Mouse (Mus musculus) embryonic facial prominence, embryonic 14.5 days (tissue): ENCODE data around the gene Spats2l. TPM values are rescaled to one million over a fixed set of nuclear protein-coding genes. Genes with fewer than 3 reads are reported as not detected.

ENCODE experiments used
- ATAC-seq: fragments of 200-750 bp; cut with Nextera tagmentation; 2 replicates; pipeline ENCODE4 v1.8.0; 2017; ENCODE audit warnings: low read depth, moderate number of reproducible peaks, moderate TSS enrichment
- DNase-seq: peaks from one replicate; pipeline ENCODE4 v3.0.0-alpha.2; 2015; ENCODE audit warnings: low spot score
- H3K27ac ChIP-seq: fragments of 300-500 bp; sonication (generic); replicated peaks from 2 replicates; pipeline ENCODE4 v1.5.1; 2014; ENCODE audit warnings: low read depth, mild to moderate bottlenecking, low read length, moderate library complexity
- H3K27me3 ChIP-seq: fragments of 300-500 bp; sonication (generic); replicated peaks from 2 replicates; pipeline ENCODE4 v1.6.1; 2014; ENCODE audit warnings: low read length; ENCODE audit not compliant: control insufficient read depth, insufficient read depth
- H3K36me3 ChIP-seq: fragments of 300-500 bp; sonication (generic); 2 replicates; pipeline ENCODE4 v1.6.1; 2014; ENCODE audit warnings: low read length, mixed read lengths; ENCODE audit not compliant: control insufficient read depth, insufficient read depth
- H3K4me1 ChIP-seq: fragments of 300-500 bp; sonication (generic); 2 replicates; pipeline ENCODE4 v1.6.1; 2014; ENCODE audit warnings: antibody characterized with exemption, low read length; ENCODE audit not compliant: control insufficient read depth, insufficient read depth
- H3K4me2 ChIP-seq: fragments of 300-500 bp; sonication (generic); 2 replicates; pipeline ENCODE4 v1.6.1; 2014; ENCODE audit warnings: low read depth, mild to moderate bottlenecking, low read length, moderate library complexity, mixed read lengths
- H3K4me3 ChIP-seq: fragments of 300-500 bp; sonication (generic); 2 replicates; pipeline ENCODE4 v1.5.1; 2014; ENCODE audit warnings: low read depth, mild to moderate bottlenecking, low read length
- H3K9ac ChIP-seq: fragments of 300-500 bp; sonication (generic); 2 replicates; pipeline ENCODE4 v1.6.1; 2014; ENCODE audit warnings: low read depth, mild to moderate bottlenecking, low read length, moderate library complexity, mixed read lengths
- H3K9me3 ChIP-seq: fragments of 300-500 bp; sonication (generic); 2 replicates; pipeline ENCODE4 v1.6.1; 2016; ENCODE audit warnings: low read length; ENCODE audit not compliant: control insufficient read depth
- WGBS: fragments of 180-500 bp; shearing (Covaris S2); extraction: QIAGEN DNeasy Blood & Tissue Kit; methylation state at CpG from one replicate; pipeline ENCODE4 v1.1.7; 2014; 5-methylcytosine and 5-hydroxymethylcytosine counted together
- polyA plus RNA-seq: library from polyadenylated mRNA; unstranded; fragments of >200 nt; fragmentation: Nextera tagmentation; extraction: Ambion mirVana; gene quantifications from 2 replicates; pipeline ENCODE4 v1.2.1, GENCODE M21; 2014

Spats2l gene
- polyA plus RNA-seq, 1 experiment from 2014 or later: 160 TPM

DNA sequence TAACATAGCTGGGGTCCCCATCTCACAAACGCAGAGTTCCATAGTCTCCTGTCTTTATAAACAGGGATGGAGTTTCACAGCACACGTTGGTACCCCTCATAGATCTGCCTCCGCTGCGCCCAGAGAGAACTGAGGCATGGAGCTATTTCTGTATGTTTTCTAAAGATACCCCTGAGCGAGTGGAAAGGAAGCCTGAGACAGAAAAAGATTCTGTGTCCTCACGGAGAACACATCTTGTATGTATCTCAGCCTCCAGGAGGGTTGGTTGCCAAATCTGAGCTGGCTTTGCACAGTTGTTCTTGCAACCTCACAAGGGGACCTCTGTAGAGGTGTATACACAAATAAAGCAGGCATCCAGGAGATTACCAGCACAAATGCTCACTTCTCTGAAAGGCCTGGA is 105.0 kb downstream of the Spats2l start:
- Histone ChIP-seq H3K4me3 (no peak overlapping the region), H3K4me2 (no peak overlapping the region), H3K4me1 (no peaks in the 10 kb centered on the region), H3K36me3 (peaks cover 37% of the 10 kb centered on the region), H3K9ac (no peak overlapping the region), H3K27ac (no peak overlapping the region), H3K27me3 (no peaks in the 10 kb centered on the region), H3K9me3 (no peaks in the 10 kb centered on the region)
- DNase-seq: peak; percentile 27
- WGBS: 81% methylated on average over 6 of the region's 6 CpGs
- ATAC-seq: no peak

DNA sequence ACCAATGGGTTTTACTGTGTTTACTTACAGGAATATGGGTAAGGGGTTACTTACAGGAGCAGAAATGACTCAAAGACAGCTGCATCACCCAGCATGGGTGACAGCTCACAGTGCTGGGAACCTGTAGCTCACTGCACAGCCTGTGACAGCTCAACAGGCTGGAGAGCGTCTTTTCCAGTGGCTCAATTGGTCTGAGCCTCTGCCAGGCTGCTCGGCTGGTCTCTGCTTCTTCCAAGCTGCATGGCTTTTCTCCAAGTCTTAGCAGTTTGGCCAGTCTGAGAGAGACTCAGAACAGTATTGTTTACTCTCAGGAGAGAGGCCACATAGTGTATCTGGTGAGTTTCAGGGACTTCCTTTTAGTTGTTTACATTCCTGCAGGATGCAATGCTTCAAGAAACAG is 110.9 kb downstream of the Spats2l start:
- ATAC-seq: peak; percentile 53; the same call in 1 of the 2 replicates

DNA sequence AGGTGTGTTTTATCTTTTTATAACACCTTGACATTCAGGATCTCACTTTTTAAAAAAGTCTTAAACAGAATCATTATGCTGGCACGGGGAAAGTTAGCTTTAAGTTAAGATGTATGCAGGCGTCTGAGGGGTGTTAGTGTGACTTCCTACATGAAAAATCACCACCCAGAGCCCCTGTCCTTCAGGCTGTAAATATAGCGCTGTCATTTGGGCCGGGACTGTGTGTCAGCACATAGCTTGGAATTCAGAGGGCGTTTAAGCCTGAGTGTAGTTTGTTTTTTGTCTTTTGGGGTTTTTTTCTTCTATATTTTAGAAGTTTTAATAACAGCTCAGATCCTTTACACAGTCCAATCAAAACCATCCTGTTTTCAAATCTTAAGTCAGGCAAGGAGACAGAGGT is 115.8 kb downstream of the Spats2l start:
- no peak overlapping the region for H3K27ac ChIP-seq

More for the DNA sequence above, 110.9 kb downstream of the Spats2l start:
- DNase-seq: peak; percentile 39
- Histone ChIP-seq H3K4me1 (no peaks in the 10 kb centered on the region), H3K9me3 (no peaks in the 10 kb centered on the region), H3K27ac (no peak overlapping the region), H3K27me3 (no peaks in the 10 kb centered on the region), H3K36me3 (peaks cover 74% of the 10 kb centered on the region), H3K4me2 (no peak overlapping the region), H3K9ac (no peak overlapping the region), H3K4me3 (no peak overlapping the region)
- WGBS: 52% methylated on average over 2 of the region's 2 CpGs

DNA sequence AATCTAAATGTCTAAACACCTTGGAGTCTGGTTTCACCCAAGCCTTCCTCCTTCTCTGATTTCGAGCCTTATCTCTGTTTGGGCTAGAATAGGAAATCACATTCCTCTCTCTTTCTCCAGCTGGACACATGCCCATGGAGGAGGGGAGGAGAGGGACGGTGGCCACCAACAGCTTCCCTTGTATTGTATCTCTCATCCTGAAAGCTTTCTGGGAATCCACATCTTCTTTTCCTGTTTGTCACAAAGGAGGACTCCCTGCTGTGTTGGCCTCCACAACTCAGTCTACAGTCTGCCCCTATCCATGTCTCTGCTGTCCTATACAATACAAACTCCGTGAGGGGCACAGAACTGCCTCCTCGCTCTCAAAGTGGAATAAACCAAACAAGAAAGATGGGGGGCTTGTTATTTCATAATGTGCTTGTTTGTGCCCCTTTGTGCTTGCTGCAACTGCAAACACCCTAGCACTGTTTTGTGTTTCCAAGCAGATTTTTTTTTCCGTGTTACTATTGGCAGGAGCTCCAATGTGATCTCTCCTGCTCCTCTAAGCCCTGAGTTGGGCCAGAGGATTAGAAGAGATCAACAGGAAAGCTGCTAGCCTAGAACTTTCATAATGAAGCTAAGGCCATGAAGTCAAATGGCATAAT is 116.4 kb downstream of the Spats2l start:
- H3K27me3 ChIP-seq: no peaks in the 10 kb centered on the region
- DNase-seq (peak; percentile 28), ATAC-seq (peak; percentile 65; the same call in 1 of the 2 replicates)
- H3K4me3 ChIP-seq: no peak overlapping the region
- no peak overlapping the region for H3K9ac ChIP-seq
- H3K4me1 ChIP-seq: no peaks in the 10 kb centered on the region
- H3K27ac ChIP-seq: no peak overlapping the region
- H3K36me3 ChIP-seq: peaks cover 62% of the 10 kb centered on the region
- WGBS: 44% methylated on average over 5 of the region's 5 CpGs
- no peak overlapping the region for H3K4me2 ChIP-seq
- 0 out of 2 replicates have a peak, but pooled peaks cover 4% of the 10 kb centered on the region for H3K9me3 ChIP-seq

More for the DNA sequence above, 115.8 kb downstream of the Spats2l start:
- Histone ChIP-seq H3K36me3 (peaks cover 67% of the 10 kb centered on the region), H3K9ac (no peak overlapping the region), H3K4me2 (no peak overlapping the region), H3K4me1 (no peaks in the 10 kb centered on the region), H3K9me3 (0 out of 2 replicates have a peak, but pooled peaks cover 4% of the 10 kb centered on the region), H3K4me3 (no peak overlapping the region), H3K27me3 (no peaks in the 10 kb centered on the region)
- WGBS: 42% methylated on average over 5 of the region's 5 CpGs
- no peak for ATAC-seq
- DNase-seq: no peak

DNA sequence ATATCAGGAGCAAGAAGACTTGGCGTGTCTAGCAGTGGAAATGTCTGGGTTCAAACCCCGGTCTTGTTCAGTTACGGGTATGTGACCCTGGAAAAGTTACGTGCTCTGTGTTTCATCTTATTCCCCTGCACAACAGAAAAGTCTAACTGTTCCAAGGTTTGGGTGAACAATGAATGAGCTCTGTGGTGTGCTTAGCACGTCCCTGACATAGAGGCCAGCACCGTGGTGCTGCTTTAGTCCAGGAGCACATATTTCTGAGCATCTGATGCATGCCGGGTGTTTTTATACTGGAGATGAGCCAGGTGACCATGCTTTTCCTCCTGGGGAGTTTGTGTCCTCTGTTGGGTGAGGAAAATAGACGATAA is 116.9 kb downstream of the Spats2l start:
- Histone ChIP-seq H3K4me3 (no peak overlapping the region), H3K4me1 (no peaks in the 10 kb centered on the region), H3K4me2 (no peak overlapping the region), H3K27me3 (no peaks in the 10 kb centered on the region), H3K36me3 (peaks cover 57% of the 10 kb centered on the region), H3K9ac (no peak overlapping the region), H3K27ac (no peak overlapping the region), H3K9me3 (0 out of 2 replicates have a peak, but pooled peaks cover 4% of the 10 kb centered on the region)
- DNase-seq: peak; percentile 11
- WGBS: 82% methylated on average over 8 of the region's 8 CpGs
- ATAC-seq: no peak

DNA sequence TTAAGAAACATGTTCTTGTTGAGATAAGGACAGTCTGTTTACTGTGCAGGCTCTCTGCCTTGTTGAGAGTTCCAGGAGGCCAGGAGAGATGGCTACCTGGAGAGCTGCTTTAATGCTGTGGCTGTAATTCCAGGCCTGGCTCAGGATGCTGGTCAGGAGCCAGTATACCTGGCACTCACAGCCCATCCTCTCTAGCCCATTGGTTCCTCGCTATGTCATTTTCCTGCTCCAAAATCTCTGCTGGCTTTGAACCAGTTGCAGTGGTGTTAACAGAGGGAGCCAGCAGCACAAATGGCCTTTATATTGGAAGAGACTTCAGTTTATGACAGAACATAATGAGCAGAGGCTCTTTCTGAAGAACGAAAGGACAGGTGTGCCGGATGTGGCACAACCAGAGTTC is 127.5 kb downstream of the Spats2l start:
- Histone ChIP-seq H3K4me2 (no peak overlapping the region), H3K4me1 (peaks cover 14% of the 10 kb centered on the region; the same call in 1 of the 2 replicates), H3K27me3 (no peaks in the 10 kb centered on the region), H3K27ac (no peak overlapping the region), H3K9ac (no peak overlapping the region), H3K36me3 (peaks cover 50% of the 10 kb centered on the region), H3K9me3 (no peaks in the 10 kb centered on the region), H3K4me3 (no peak overlapping the region)
- 90% methylated on average over 3 of the region's 3 CpGs for WGBS
- DNase-seq: no peak
- ATAC-seq: no peak

DNA sequence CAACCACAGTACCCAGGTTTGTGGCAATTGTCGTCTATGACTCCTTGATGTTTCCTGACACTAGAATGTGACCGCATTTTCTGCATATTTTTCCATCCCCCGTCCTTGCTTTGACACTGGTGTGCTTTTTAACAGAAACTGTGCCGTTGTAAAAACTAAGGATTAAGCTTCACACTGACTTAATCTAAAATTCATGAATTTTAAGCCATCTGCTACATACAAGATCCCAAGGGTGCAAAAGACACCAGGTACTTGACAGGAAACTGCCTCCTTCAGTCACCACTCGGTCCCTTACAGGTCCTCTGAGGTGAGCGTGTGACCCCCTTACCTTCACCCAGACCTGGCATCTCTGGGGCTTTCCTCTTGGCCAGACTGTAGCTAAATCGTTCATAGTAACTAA is 129.8 kb downstream of the Spats2l start:
- Histone ChIP-seq H3K36me3 (peaks cover 69% of the 10 kb centered on the region), H3K4me2 (no peak overlapping the region), H3K27ac (no peak overlapping the region), H3K4me3 (no peak overlapping the region), H3K9ac (no peak overlapping the region), H3K9me3 (no peaks in the 10 kb centered on the region), H3K27me3 (no peaks in the 10 kb centered on the region), H3K4me1 (peaks cover 18% of the 10 kb centered on the region; the same call in 1 of the 2 replicates)
- no peak for ATAC-seq
- 80% methylated on average over 7 of the region's 7 CpGs for WGBS
- DNase-seq: no peak

DNA sequence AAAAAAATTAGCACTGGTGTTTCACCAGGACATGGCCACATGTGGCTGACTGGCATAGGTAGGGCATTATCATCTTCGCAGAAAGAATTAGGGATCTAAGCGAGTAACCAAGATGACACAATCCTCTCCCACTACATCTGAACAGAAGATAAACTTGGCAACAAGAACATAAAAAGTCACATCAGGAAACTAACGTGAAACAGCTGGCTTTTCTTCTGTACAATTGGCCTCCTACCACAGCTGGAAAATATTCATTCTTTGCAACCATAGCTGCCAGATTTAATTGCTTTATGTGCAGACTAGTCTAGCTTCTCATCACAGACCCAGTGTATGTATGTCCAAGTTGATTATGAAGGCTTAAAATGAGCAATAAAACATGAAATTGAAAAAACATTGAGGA is 131.9 kb downstream of the Spats2l start:
- peak overlapping the region; percentile 53 for H3K27ac ChIP-seq
- no peak overlapping the region for H3K4me3 ChIP-seq
- peaks cover 18% of the 10 kb centered on the region; the same call in 1 of the 2 replicates for H3K4me1 ChIP-seq
- H3K27me3 ChIP-seq: no peaks in the 10 kb centered on the region
- ATAC-seq: peak; percentile 91
- H3K4me2 ChIP-seq: no peak overlapping the region
- DNase-seq: peak; percentile 94
- H3K9ac ChIP-seq: no peak overlapping the region
- no peaks in the 10 kb centered on the region for H3K9me3 ChIP-seq
- peaks cover 67% of the 10 kb centered on the region for H3K36me3 ChIP-seq
- WGBS: 36% methylated on average over 3 of the region's 3 CpGs

DNA sequence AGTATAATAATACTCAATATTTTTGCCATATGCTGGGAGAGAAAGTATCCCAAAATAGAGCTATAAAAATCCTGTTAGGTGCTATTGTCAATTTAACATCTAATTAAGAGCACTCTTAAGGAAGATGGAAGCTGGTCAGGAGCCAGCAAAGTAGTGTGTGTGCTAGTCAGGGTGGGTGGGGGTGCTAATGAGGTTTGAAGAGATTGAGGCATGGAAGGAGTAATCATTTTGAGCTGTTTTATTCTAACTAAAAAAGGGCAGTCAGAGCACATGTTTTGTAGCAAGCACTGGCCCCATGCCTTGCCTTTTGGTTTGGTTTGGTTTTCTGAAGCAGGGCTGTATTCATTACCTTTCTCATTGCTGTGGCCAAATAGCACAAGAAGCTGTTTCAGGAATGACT is 132.3 kb downstream of the Spats2l start:
- Histone ChIP-seq H3K27ac (peak overlapping the region; percentile 53), H3K27me3 (no peaks in the 10 kb centered on the region), H3K36me3 (peaks cover 66% of the 10 kb centered on the region), H3K4me2 (no peak overlapping the region), H3K9ac (no peak overlapping the region), H3K4me3 (no peak overlapping the region), H3K9me3 (no peaks in the 10 kb centered on the region), H3K4me1 (peaks cover 18% of the 10 kb centered on the region; the same call in 1 of the 2 replicates)
- DNase-seq (peak; percentile 84), ATAC-seq (peak; percentile 73)
